Mouse (Mus musculus) monocyte, adult 2 months (primary cell): ENCODE measurements around the gene Elp4.

ENCODE experiments used
- DNase-seq, 2 experiments: peaks; one replicate each; pipeline ENCODE4 v3.0.0; 2022; ENCODE audit warnings: low spot score in 2 of 2, low read depth in 1 of 2

Elp4 gene

GRCm38 (mm10) chr2:105684991-105685650 lies 219.2 kb downstream of the Elp4 start:
- no peak for DNase-seq

GRCm38 (mm10) chr2:105683771-105684410 lies 220.5 kb downstream of the Elp4 start:
- DNase-seq: no peak

- no peak for DNase-seq
Measured at GRCm38 (mm10) chr2:105682634-105683351, 221.6 kb downstream of the Elp4 start.

GRCm38 (mm10) chr2:105682011-105682501 lies 222.3 kb downstream of the Elp4 start:
- DNase-seq: no peak

GRCm38 (mm10) chr2:105680999-105681710 lies 223.2 kb downstream of the Elp4 start:
- no peak for DNase-seq

- DNase-seq: no peak
Measured at GRCm38 (mm10) chr2:105680146-105680998, 224.0 kb downstream of the Elp4 start.

- DNase-seq: no peak
Measured at GRCm38 (mm10) chr2:105679331-105679730, 225.0 kb downstream of the Elp4 start.

- DNase-seq: no peak
Measured at GRCm38 (mm10) chr2:105678880-105679321, 225.5 kb downstream of the Elp4 start.

GRCm38 (mm10) chr2:105678306-105678705 lies 226.1 kb downstream of the Elp4 start:
- DNase-seq: no peak

- no peak for DNase-seq
Measured at GRCm38 (mm10) chr2:105677434-105678105, 226.8 kb downstream of the Elp4 start.

GRCm38 (mm10) chr2:105676909-105677433 lies 227.4 kb downstream of the Elp4 start:
- no peak for DNase-seq

- DNase-seq: no peak
Measured at GRCm38 (mm10) chr2:105676080-105676908, 228.1 kb downstream of the Elp4 start.

- DNase-seq: no peak
Measured at GRCm38 (mm10) chr2:105675730-105676079, 228.7 kb downstream of the Elp4 start.

- DNase-seq: no peak
Measured at GRCm38 (mm10) chr2:105674875-105675729, 229.3 kb downstream of the Elp4 start.

- DNase-seq: no peak
Measured at GRCm38 (mm10) chr2:105674061-105674874, 230.1 kb downstream of the Elp4 start.

- DNase-seq: no peak
Measured at GRCm38 (mm10) chr2:105673631-105674060, 230.7 kb downstream of the Elp4 start.

- no peak for DNase-seq
Measured at GRCm38 (mm10) chr2:105673054-105673453, 231.3 kb downstream of the Elp4 start.
